Mouse (Mus musculus) cerebellum, adult 9-11 months (tissue): Measurements from ENCODE around the gene Zfp579.
"Not testable (repeated sequence)": the region's sequence is repeated elsewhere in the genome, so short reads cannot be mapped to it uniquely, and the experiment has no call there.

Source experiments
- DNase-seq: peaks from one replicate; pipeline ENCODE4 v3.0.0; 2022

Zfp579 gene

DNA sequence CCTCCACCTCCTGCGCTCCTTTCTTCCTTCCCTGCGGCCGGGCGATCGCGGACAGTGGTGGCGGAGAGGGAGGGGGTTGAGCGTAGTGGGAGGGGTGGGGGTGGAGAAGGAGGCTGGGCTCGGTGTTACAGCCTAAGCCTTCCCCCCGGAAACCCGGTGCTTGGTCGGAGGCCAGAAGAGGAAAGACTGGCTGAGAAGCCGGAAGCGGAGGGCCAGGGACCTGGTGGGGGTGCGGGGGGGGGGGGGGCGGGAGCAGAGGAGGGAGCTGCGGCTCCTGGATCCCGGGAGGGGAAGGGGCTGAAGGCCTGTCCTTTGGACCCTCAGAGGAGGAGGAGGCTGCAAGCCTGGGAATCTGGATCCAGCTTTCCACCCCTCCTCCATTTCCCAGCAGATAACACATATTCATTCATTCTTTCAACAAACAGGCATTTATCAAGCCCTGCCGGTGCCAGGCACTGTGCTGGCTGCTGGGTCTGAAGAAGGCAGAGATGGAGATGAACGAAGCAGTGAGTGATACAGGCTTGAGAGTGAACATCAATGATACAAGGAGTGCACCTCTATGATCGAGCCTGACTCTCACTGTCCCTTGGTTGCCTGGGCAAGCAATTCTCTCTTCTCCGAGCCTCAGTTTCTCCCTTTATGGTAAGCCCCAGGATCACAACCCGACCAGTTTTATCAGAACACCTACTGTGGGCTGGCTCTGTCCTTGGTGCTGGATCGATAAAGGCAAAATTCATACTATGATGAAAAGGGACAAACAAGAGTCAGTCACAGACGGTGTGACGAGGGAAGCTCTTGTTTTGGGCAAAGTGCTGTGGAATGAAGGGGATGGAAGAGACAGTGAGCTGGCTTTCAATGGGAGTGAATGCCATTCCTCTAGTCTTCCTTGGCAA is at the start of gene Zfp579:
Gene Zfp579 (minus strand): TSS at position 156 of the 893 bp plus-strand sequence.
- peak; percentile 94 for DNase-seq

DNA sequence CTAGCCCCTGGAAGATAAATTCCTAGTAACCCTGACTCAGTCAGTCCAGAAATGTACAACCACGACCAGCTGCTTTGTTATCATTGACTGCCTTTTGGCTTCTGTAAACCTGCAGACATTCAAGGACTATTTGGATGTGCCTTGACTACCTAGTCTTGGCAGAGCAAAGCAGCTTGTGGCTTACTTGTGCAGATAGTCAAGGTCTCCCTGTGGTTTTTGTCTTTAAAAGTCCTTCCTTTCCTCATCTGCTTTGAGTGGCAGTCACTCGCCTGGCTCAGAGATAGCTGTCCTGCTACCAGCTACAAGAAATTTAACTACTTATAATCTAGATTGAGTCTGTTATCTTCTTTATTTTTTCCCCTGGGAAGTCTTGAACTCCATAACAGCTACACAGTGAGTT is 49.0 kb upstream of the Zfp579 start:
- DNase-seq, result no peak

DNA sequence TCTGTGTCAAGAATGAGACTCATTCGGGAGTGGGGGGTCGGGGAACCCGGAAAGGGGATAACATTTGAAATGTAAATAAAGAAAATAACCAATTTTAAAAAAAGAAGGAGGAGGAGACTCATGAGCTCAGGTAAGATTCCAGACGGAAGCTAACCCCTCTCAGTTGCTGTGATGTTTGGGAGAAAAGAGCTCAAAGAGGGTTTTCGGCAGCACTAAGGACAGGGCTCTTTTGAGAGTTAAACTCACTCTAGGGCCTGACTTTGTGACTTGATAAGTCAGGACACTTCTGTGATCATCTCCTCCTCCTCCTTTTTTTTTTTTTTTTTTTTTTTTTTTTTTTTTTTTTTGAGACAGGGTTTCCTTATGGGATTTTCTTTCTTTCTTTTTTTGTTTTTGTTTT is 43.0 kb upstream of the Zfp579 start:
- no peak for DNase-seq

DNA sequence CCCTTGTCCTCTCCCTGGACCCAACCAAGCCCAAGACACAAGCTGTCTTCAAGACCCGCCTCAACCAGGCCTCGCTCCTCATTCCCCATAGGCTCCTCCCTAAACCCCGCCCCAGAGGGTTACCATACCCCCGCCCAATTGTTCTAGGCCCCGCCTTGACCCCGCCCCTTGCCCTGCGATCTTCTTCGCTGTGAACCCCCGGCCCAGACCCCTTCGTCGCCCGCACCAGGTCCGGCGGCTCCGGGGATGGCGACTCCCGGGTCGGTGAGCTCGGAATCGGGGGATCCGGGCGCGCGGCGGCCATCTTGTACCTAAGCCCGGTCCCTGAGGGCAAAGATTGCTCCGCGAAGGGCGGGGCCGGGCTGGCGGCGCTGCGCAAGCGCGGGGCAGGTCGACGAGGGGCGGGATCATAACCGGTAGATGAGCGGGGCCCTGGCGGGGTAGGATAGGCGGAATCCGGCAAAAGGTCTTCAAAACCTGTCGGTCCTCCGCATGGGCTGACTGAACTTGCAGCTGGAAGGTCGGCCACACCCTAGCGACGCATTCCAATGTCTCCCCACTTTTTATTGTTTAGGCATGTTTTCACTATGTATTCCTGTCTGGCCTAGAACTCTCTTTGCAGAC is 42.3 kb upstream of the Zfp579 start, which contains the start of gene Zfp784:
Gene Zfp784 (minus strand): TSS at position 338 of the 624 bp plus-strand sequence.
- DNase-seq, result peak; percentile 96

DNA sequence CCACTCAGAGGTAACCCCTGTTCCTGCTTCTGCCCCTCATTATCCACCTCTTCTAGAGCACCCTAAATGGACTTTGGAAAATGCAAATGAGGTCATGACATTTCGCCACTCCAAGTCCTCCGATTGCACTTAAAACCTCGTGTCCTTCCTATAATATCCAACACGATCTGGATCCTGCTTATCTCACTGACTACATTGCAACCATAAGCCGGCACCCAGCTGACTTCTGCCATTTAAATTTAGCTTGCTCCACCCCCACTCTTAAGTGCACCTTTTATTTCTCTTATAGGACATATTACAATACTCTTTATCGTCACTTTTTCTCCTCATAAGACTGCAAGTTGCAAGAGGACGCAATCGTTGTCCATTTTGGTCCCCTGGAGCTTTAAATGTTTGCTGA is 41.5 kb upstream of the Zfp579 start:
- no peak for DNase-seq

DNA sequence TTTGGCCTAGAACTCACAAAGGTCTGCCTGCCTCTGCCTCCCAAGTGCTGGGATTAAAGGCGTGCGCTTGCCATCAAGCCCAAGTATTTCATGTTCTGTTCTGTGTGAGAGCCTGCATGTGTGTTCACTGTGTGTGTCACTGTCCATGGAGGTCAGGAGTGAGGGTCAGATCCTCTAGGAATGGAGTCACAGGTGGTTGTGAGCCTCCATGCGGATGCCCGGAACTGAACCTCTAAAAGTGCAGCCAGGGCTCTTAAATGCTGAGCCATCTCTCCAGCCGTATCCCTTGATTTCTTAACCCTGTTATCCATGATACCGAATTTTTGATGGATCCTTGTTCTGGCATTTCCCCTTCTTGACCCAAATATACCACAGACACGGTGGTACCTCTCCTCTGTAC is 41.1 kb upstream of the Zfp579 start:
- peak; percentile 37 for DNase-seq

DNA sequence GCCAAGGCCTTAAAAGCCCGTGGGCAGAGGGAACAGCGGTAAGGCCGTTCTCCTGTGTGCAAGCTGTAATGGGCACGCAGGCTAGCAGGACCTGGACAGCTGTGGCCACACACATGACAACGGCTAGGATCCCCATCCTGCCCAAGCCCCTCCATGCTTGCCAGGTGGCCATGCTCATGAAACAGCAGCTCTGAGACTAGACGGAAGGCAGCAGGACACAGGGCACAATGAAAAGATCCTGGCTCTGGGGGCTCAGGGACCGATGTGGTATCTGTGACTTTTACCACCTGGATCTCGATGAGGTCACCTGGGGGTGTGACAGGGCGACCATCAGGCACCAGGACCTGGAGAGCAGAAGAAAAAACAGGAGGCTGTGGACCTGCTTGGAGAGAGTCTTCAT is 40.2 kb upstream of the Zfp579 start:
- peak; percentile 43 for DNase-seq

DNA sequence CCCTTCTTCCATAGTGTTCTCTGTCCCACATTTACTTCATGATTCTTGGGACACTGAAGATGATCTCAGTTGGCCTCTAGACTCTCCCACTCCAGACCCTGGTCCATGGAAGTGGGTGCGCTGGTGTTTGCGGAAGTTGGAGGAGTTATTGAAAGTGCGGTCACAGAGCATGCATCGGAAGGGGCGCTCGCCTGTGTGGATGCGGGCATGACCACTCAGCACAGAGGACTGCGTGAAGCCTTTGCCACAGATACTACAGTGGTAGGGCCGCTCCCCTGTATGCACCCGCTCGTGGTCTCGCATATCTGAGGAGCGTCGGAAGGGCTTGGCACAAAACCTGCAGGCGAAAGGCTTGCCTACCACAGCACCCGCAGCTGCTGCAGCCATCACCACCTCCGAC is 39.7 kb upstream of the Zfp579 start:
- peak; percentile 39 for DNase-seq

DNA sequence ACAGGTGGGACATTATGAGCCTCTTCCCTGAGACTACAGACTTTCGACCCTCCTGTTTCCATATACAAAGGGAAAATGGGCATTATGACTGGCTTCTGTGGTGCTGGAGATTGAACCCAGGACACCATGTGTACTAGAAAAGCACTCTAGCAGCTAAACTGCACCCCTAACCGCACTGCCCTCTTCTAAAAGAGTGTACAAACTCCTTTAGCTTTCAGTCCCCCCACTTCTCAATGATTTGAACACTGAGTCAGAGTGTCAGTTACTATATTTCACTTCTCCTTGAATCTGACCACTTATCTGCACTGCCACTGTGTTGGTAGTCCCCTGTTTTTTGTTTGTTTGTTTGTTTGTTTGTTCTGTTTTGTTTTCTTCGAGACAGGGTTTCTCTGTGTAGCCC is 37.9 kb upstream of the Zfp579 start, which contains the start of gene 4632433K11Rik:
Gene 4632433K11Rik (plus strand): TSS at position 301 of the 400 bp plus-strand sequence.
- DNase-seq, result no peak

DNA sequence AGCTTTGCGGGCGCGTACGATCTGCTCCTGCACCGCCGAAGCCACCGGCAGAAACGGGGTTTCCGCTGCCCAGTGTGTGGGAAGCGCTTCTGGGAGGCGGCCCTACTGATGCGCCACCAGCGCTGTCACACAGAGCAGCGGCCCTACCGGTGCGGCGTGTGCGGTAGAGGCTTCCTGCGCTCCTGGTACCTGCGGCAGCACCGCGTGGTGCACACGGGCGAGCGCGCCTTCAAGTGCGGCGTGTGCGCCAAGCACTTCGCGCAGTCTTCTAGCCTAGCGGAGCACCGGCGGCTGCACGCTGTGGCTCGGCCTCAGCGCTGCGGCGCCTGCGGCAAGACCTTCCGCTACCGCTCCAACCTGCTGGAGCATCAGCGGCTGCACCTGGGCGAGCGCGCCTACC is 35.5 kb upstream of the Zfp579 start:
- DNase-seq, result peak; percentile 25

DNA sequence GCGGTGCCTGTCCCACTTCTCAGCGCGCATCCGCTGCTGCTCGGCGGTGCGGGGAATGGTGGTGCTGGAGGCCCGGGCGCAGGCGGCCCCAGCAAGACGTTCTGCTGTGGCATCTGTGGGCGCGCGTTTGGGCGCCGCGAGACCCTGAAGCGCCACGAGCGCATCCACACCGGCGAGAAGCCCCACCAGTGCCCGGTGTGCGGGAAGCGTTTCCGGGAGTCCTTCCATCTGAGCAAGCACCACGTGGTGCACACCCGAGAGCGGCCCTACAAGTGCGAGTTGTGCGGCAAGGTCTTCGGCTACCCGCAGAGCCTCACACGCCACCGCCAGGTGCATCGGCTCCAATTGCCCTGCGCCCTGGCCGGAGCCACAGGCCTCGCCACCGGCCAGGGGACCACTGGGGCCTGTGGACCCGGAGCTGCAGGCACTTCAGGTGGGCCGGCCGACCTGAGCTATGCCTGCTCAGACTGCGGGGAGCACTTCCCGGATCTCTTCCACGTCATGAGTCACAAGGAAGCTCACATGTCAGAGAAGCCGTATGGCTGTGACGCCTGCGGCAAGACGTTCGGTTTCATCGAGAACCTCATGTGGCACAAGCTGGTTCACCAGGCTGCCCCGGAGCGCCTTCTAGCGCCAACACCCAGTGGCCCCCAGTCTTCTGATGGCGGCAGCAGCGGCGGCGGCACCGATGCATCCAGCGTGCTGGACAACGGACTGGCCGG is 34.8 kb upstream of the Zfp579 start:
- peak; percentile 32 for DNase-seq

DNA sequence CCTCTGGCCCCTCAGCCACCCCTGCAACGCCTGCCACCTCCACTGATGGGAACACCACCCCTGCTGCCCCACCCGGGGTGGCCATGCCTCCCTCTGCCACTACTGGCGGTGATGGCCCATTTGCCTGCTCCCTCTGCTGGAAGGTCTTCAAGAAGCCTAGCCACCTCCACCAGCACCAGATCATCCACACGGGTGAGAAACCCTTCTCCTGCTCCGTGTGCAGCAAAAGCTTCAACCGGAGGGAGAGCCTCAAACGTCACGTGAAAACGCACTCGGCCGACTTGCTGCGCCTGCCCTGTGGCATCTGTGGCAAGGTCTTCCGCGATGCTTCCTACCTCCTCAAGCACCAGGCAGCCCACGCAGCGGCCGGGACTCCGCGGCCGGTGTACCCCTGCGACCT is 34.0 kb upstream of the Zfp579 start:
- DNase-seq, result peak; percentile 10

DNA sequence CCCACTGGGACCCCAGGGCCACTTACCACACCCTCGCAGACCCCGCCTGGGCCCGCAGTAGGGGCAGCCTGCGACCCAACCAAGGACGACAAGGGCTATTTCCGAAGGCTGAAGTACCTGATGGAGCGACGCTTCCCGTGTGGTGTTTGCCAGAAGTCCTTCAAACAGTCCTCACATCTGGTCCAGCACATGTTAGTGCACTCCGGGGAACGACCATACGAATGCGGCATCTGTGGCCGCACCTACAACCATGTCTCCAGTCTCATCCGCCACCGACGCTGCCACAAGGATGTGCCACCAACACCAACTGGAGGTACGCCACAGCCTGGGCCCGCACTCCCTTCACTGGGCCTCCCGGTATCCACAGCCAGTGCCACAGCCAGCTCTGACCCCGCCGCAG is 33.6 kb upstream of the Zfp579 start:
- DNase-seq, result peak; percentile 29

DNA sequence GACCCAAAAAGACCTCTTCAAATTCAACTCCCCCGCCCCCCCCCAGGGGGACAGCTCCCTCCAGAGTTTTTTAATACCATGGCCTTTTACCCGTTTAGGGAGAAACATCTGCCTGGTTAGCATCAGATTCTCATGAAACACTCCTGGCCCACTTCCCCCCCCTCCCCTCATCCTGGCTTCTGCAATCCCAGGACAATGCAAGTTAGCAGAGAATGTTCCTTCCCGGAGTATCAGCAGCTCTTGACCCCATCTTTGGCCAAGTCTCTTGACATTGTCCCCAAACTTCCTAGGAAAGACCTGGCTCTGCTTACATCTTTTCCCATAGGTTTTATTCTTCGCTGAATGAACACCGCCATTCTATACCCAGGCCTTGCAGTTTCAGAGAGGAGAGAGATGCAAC is 25.2 kb upstream of the Zfp579 start:
- DNase-seq, result no peak

DNA sequence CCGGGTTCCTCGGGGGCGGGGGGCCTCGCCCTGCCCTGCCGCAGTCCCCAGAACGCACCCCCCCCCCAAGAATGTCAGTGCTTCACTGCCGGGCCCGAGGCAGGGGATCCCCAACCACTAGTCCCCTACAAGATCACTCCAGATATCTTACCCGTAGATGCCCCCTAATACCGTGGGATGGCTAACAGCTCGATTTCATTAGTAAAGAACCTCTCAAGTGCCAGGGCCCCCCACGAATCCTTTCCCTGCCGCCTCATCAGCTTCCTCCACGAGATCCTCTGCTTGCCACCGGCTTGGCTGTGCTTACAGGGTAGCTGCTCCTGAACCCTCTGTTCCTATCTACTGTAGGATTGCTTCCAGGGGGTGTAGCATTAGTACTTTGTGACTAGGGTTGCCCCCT is 24.7 kb upstream of the Zfp579 start:
- peak; percentile 73 for DNase-seq

DNA sequence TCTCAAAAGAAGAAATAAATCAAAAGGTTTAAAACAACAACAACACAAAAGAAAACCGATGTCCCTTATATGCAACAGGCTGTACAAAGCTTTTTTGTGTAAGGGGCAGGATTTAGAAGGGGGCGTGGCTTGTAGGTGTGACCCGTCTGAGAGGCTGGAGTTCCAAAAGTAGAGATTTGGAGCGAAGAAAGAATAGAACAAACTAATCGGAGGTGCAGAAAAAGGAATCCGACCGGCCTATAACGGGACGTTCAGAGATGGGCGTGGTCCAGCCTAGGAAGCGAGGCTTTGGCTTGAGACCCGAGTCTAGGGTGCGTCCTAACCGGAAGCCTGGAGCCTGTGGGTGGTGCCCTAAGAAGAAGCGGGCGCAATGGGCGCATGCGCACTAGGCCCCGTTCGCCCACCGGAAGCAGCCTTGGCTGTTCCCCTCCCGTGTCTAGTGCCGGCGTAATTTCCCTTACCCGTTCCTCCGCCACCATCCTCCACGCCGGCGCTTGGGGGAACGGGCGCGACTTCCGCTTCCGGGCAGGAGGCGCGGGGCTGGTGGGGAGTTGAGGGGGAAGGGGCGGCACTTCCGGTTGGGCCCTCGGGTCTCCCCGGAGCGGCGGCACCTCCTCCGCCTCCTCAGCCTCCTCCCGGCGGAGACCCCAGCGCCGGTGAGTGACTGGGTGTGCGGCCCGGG is 24.2 kb upstream of the Zfp579 start, which contains the start of the genes Zfp865 and Ccdc106:
Gene Zfp865 (plus strand): TSS at position 377 of the 682 bp plus-strand sequence.
Gene Ccdc106 (plus strand): TSS at position 554 of the 682 bp plus-strand sequence.
- peak; percentile 99 for DNase-seq

DNA sequence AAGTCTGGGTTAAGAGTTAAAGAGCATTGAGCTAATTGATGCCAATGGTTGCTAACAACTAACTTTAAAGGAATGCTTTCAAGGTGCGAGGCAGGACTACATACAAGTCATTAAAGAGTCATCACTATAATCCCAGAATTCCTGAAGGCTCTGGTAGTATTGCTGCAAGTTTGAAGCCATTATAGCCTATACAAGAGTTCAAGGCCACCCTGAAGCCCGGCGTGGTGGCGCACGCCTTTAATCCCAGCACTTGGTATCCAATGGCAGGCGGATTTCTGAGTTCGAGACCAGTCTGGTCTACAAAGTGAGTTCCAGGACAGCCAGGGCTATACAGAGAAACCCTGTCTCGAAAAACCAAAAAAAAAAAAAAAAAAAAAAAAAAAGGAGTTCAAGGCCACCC is 23.6 kb upstream of the Zfp579 start:
- DNase-seq, result not testable (repeated sequence)

DNA sequence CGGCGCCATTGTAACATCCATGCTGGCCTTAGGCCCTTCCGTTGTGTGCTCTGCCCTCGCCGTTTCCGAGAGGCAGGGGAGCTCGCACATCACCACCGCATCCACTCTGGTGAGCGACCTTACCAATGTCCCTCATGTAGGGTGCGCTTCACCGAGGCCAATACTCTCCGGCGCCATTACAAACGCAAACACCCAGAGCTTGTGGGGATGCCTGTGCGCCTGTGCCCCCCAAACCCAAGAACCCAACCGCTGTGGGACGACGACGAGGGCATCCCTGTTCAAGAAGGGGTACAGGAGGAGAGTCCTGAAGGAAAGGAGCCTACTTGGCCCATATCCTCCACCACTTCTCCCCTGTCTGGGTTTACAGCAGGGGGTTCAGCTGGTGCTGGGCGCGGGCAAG is 22.0 kb upstream of the Zfp579 start:
- no peak for DNase-seq

DNA sequence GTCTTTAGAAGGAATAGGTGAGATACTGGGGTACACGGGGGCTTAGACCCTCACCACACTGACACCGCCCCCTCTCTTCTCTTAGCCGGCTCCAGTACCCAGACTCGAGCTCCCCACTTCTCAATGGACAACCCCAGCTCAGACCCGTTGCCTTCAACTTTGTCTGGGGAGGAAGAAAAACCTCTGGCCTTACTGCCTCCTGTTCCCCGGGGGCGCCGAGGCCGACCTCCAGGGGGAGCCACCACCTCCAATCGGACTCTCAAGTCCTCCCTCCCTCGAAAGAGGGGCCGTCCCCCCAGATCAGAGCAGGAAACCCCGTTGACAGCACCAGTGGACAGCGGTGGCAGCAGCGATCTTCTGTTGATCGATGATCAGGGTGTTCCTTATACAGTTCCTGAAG is 21.4 kb upstream of the Zfp579 start:
- peak; percentile 70 for DNase-seq

DNA sequence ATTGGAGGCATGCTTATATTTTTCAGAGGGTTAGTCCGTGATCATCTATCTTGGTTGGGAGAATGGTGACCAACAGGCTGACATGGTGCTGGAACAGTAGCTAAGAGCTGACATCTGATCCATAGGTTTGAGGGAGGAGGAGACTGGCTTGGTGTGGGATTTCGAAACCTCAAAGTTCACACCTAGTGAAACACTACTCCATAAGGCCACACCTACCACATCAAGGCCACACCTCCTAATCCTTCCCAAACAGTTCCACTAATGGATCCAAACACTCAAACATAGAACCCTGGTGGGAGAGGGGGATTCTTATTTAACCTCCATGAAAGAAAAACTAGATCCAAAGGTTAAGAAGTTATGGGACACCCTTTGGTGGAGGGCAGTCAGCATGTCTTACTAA is 21.0 kb upstream of the Zfp579 start:
- DNase-seq, result peak; percentile 48

DNA sequence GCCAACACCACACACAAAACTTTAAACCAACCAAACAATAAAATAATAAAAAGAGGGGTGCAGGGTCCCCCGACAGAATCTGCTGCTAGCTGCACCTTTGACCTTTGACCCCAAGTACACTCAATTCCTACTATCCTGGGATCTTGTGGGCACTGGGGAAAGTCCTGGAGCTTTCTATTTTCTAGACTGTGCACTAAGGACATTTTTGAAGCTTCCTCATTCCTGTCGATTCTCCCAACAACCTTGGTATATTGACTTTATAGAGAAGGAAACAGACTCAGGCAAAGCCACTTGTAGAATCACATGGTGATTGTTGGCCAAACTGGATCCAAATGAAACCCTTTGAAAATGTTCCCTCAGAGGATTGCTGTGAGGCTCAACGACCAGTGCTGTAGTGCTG is 20.1 kb upstream of the Zfp579 start:
- DNase-seq, result peak; percentile 54

DNA sequence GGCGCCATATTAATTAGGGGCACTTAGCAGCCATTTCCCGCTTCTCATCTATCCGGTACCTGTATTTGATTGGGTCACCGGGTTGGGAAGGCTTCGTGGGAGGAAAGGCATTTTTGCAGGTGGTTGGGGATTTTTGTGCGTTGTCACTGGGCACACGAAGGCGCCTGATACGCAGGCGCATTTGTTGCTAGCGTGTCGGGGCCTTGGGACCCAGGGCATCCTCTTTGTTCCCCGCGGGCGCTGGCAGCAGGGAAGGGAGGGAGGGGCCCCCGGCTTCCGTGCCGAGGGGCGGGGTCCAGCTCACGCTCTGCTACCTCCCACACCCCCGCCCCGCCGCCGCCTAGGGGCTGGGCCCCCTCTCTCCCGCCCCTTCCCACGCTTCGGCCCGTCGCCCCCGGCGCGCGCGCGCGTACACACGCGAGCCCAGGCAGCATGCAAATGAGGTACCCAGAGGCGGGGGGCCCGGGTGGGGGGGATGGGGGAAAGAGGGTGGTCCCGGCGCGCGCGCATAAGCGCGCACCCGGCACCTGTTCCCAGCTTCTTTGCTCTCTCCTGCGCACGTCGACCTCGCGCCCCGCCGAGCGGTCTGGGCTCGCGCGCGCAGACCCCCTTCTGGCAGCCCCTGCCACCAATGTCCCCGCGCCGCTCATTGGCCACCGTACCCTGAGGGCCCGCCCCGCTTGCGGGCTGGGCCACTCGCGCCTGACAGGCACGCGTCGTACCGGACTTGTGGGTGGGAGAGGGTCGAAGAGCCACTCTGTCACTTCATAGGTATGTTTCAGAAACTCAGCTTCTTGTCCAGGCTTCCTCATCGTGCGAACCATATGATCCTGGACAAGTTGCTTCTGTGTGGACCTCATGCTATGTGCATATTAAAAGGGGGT is 19.4 kb upstream of the Zfp579 start, which contains the start of gene Gm44973:
Gene Gm44973 (plus strand): TSS at position 379 of the 884 bp plus-strand sequence.
- peak; percentile 96 for DNase-seq
